Mouse (Mus musculus): ENCODE results near the gene Socs2.

GRCm38 (mm10) chr10:95369190-95369589 is 47.8 kb downstream of the Socs2 start:
- no peak for TF ChIP-seq CTCF (IDR thresholded peaks at IDR 0.05; ENCODE audit: low read depth)
- no peak for TF ChIP-seq EP300 (IDR thresholded peaks at IDR 0.05; ENCODE audit: low read depth)

Data from liver, embryonic 14.5 days (tissue).